Mouse (Mus musculus): ENCODE measurements at regions not wholly inside any gene's neighbourhood (a gene's known extent, or its start where the extent isn't known, plus 50 kb on each side); places are given as distances from the start of the nearest gene placed in this dataset.

GRCm38 (mm10) chr10:99700052-99700777 is 59.2 kb downstream of the Csl start:
- DNase-seq (ENCODE audit: low spot score) (no peak), ATAC-seq (ENCODE audit: low FRiP score) (no peak)
- Histone ChIP-seq H3K4me2 (replicated peaks) (no peak overlapping the region), H3K27ac (no peak overlapping the region), H3K36me3 (replicated peaks; ENCODE audit: control insufficient read depth, insufficient read depth) (no peaks in the 10 kb centered on the region), H3K27me3 (ENCODE audit: control insufficient read depth, insufficient read depth, low read length) (no peaks in the 10 kb centered on the region), H3K4me1 (replicated peaks; ENCODE audit: control insufficient read depth, insufficient read depth, low read length) (no peaks in the 10 kb centered on the region), H3K9ac (no peak overlapping the region), H3K9me3 (ENCODE audit: control insufficient read depth, low read length) (no peaks in the 10 kb centered on the region), H3K4me3 (replicated peaks; ENCODE audit: low read length) (no peak overlapping the region)
- WGBS = 49% methylated on average over 2 of the region's 2 CpGs
